Mouse (Mus musculus) bone marrow, adult 2 months (tissue): ENCODE data around the gene Gabpb1. TPM values are rescaled to one million over a fixed set of nuclear protein-coding genes. Genes with fewer than 3 reads are reported as not detected.

Experiments used
- H3K27ac ChIP-seq: fragments of 200-500 bp; 2 replicates; pipeline ENCODE4 v1.5.1; 2012; ENCODE audit warnings: low read depth, mild to moderate bottlenecking, control low read depth, inconsistent platforms, low read length; ENCODE audit not compliant: control insufficient read depth, poor library complexity, insufficient read depth
- H3K4me1 ChIP-seq: fragments of 200-500 bp; 2 replicates; pipeline ENCODE4 v1.6.1; 2011; ENCODE audit warnings: low read length; ENCODE audit not compliant: control insufficient read depth, insufficient read depth
- H3K4me3 ChIP-seq: fragments of 200-500 bp; replicated peaks from 2 replicates; pipeline ENCODE3; 2011; ENCODE audit warnings: mild to moderate bottlenecking, low read depth, low read length, control low read depth; ENCODE audit not compliant: control insufficient read depth
- CTCF ChIP-seq: fragments of 200-500 bp; IDR thresholded peaks from 2 replicates; pipeline ENCODE4 v1.5.1; 2011; ENCODE audit warnings: low read length, control low read depth; ENCODE audit not compliant: control insufficient read depth, insufficient read depth
- POLR2A ChIP-seq: fragments of 200-500 bp; IDR thresholded peaks from 2 replicates; pipeline ENCODE4 v1.6.1; 2011; ENCODE audit warnings: low read depth, mild to moderate bottlenecking, control low read depth, low read length, borderline replicate concordance; ENCODE audit not compliant: control insufficient read depth
- WGBS: fragments of 180-500 bp; shearing (Covaris S2); methylation state at CpG from one replicate; pipeline ENCODE4 v1.1.7; 2018; 5-methylcytosine and 5-hydroxymethylcytosine counted together
- polyA plus RNA-seq: library from polyadenylated mRNA; stranded (reverse); fragments of >200 nt; gene quantifications from 2 replicates; pipeline ENCODE4 v1.2.4, GENCODE M21; 2011; ENCODE audit warnings: low replicate concordance; ENCODE audit not compliant: missing spikeins, insufficient read depth, insufficient read length

Gene Gabpb1
- polyA plus RNA-seq, 1 experiment, result 13.9 TPM

GRCm38 (mm10) chr2:126665984-126666383 is 10.2 kb downstream of the Gabpb1 start:
- Histone ChIP-seq H3K4me1 (no peaks in the 10 kb centered on the region; the same call in 1 of the 2 replicates), H3K4me3 (no peak overlapping the region), H3K27ac (no peak overlapping the region)
- 56% methylated on average over 3 of the region's 3 CpGs for WGBS
- TF ChIP-seq CTCF (no peak), POLR2A (no peak)

DNA sequence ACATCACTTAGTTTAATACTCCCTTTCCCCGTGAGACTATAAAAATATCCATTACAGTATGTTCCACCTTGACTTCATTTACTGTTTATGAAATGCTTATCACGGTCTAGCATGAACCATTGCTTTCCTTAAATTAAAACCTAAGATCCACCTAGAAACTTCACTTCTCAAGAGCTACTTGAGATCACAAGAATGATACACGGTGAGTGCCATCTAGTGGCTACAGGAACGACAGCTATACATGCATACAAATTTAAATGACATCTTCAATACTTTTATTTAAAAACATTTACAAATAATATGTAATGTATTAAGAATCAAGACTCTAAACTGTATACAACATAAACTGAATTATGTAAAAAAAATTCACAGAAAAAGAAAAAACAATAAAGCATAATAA is 12.7 kb downstream of the Gabpb1 start:
- no peak overlapping the region for H3K27ac ChIP-seq
- no peak overlapping the region for H3K4me3 ChIP-seq
- TF ChIP-seq POLR2A (no peak), CTCF (0 out of 2 replicates have a peak, but pooled peaks have one; percentile 9)
- H3K4me1 ChIP-seq, result no peaks in the 10 kb centered on the region; the same call in 1 of the 2 replicates
- 12% methylated on average over 4 of the region's 4 CpGs for WGBS

DNA sequence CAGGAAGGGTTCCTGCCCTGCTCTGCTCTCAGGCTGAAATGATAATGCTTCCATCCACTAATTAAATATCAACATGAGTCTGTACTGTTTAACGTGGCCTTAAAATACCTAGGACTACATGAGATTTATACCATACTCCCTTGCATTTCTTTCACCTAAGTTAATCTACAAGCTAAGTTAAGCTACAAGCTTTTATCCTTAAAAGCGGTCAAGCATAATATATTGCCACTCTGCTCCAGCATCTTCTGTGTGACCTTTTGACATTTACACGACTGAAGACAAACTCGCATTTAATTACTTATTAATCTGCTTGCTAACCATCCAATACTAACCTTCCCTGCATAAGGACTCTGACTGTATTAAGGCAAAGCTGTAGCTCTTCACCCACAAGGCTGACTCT is 23.2 kb downstream of the Gabpb1 start:
- no peak overlapping the region for H3K27ac ChIP-seq
- TF ChIP-seq POLR2A (no peak), CTCF (no peak)
- H3K4me3 ChIP-seq, result no peak overlapping the region
- WGBS, result 90% methylated on average over 4 of the region's 4 CpGs
- H3K4me1 ChIP-seq, result no peaks in the 10 kb centered on the region

DNA sequence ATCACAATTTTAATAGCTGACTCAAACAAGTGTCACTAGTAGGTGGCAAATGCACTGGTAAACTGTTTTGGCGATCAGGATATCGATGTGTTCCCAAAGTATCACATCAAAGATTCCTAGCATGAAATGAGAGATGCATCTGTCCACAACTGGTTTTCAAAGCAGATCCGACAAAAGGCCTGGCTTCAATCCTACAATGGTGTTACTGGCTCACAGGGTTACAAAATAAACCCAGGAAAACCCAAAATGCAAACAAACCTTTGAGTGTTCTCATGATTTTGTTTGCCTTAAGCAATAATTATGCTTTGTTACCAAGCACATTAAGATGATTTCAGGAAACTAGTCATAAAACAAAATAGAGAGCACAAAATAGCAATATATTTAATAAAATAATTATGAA is 28.4 kb downstream of the Gabpb1 start:
- peaks cover 2% of the 10 kb centered on the region; the same call in 1 of the 2 replicates for H3K4me1 ChIP-seq
- TF ChIP-seq CTCF (no peak), POLR2A (no peak)
- H3K27ac ChIP-seq, result no peak overlapping the region
- WGBS, result 90% methylated on average over 3 of the region's 3 CpGs
- H3K4me3 ChIP-seq, result no peak overlapping the region

DNA sequence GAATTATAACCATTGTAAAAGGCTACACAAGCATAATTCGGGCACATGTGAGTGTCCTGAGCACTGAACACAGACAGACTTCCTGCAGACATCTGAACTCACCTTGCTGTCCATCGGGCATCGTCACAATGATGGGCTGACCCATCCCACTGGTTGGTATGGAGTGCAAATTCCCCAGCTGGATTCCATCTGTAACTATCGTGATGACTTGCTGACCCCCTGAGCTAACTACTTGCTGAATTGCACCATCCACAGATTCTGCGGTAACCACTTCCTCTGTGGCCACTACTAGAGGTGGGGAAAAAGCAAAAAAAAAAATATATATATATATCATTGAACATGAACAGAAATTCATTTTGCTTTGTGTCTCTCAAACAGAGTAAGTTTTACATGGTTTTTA is 29.7 kb downstream of the Gabpb1 start:
- Histone ChIP-seq H3K4me1 (peaks cover 2% of the 10 kb centered on the region; the same call in 1 of the 2 replicates), H3K4me3 (no peak overlapping the region), H3K27ac (no peak overlapping the region)
- TF ChIP-seq CTCF, result no peak
- no peak for TF ChIP-seq POLR2A
- 57% methylated on average over 5 of the region's 5 CpGs for WGBS

DNA sequence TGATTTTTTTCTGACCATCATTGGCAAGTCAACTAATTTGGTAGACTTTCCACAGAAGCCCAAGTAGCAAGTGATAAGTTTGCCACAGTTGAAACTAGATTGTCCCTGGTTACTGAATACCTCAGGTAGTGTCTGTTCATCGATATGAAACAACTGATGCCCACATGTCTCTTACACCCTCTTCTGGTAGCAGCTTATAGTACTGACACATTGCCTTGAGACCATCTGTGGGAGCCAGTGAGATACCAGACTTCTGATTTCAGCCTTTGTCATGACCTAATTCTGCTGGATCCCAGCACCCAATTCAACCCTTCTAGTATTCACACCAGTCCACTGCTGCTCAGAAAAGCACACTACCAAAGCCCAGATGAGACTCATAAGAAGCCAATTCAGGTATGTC is 31.4 kb downstream of the Gabpb1 start:
- Histone ChIP-seq H3K4me3 (no peak overlapping the region), H3K27ac (no peak overlapping the region), H3K4me1 (peaks cover 2% of the 10 kb centered on the region; the same call in 1 of the 2 replicates)
- 80% methylated on average over 1 of the region's 1 CpGs for WGBS
- TF ChIP-seq POLR2A (no peak), CTCF (no peak)

DNA sequence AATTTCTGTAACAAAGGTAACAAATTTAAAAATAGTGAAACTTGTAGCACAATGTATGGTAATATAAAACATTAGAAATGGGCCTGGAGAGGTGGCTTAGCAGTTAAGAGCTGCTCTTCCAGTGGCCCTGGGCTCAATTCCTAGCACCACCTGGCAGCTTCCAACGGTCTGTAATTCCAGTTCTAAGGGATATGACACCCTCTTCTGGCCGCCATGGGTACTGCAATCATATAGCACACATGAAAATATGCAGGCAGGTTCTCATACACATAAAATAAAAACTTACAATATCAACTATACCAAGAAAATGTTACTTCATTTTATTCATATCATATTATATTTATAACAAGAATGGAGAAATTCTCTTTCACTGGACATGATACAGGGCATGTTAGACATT is 35.8 kb downstream of the Gabpb1 start:
- H3K4me3 ChIP-seq, result no peak overlapping the region
- TF ChIP-seq POLR2A (no peak), CTCF (no peak)
- no peak overlapping the region for H3K27ac ChIP-seq
- whole genome bisulfite sequencing, result 90% methylated on average over 2 of the region's 2 CpGs
- H3K4me1 ChIP-seq, result peaks cover 1% of the 10 kb centered on the region; the same call in 1 of the 2 replicates

GRCm38 (mm10) chr2:126635939-126636823 is 40.0 kb downstream of the Gabpb1 start:
- H3K4me1 ChIP-seq, result no peaks in the 10 kb centered on the region; the same call in 1 of the 2 replicates
- H3K27ac ChIP-seq, result no peak overlapping the region
- 23% methylated on average over 12 of the region's 12 CpGs for WGBS
- H3K4me3 ChIP-seq, result no peak overlapping the region
- TF ChIP-seq CTCF, result no peak
- TF ChIP-seq POLR2A, result no peak
